Mouse (Mus musculus) megakaryocyte, embryonic 14.5 days (primary cell): ENCODE results near the gene Popdc2. TPM values are rescaled to one million over a fixed set of nuclear protein-coding genes. Genes with fewer than 3 reads are reported as not detected.

Experiments used
- H3K27me3 ChIP-seq: replicated peaks from 2 replicates; pipeline ENCODE3; 2012; ENCODE audit warnings: inconsistent platforms
- H3K36me3 ChIP-seq: replicated peaks from 2 replicates; pipeline ENCODE3; 2012; ENCODE audit warnings: low read length, inconsistent platforms, mixed read lengths
- H3K4me1 ChIP-seq: 2 replicates; pipeline ENCODE4 v1.6.1; 2012; ENCODE audit warnings: inconsistent platforms
- H3K4me3 ChIP-seq: replicated peaks from 2 replicates; pipeline ENCODE3; 2012; ENCODE audit warnings: moderate library complexity, mild to moderate bottlenecking, inconsistent platforms
- H3K9me3 ChIP-seq: 2 replicates; pipeline ENCODE4 v1.6.1; 2012; ENCODE audit warnings: inconsistent platforms
- FLI1 ChIP-seq: IDR thresholded peaks from 2 replicates; pipeline ENCODE4 v1.6.1; 2012; ENCODE audit warnings: low read length, inconsistent platforms, mixed read lengths
- GATA1 ChIP-seq: IDR thresholded peaks from 3 replicates; pipeline ENCODE4 v1.6.1; 2012; ENCODE audit warnings: mixed read lengths, low read length, inconsistent platforms, borderline replicate concordance
- polyA plus RNA-seq: library from polyadenylated mRNA; stranded (reverse); fragments of >175 nt; gene quantifications from 2 replicates; pipeline ENCODE4 v1.2.3, GENCODE M21; 2012; ENCODE audit warnings: low replicate concordance; ENCODE audit not compliant: insufficient read depth

The Popdc2 gene
- polyA plus RNA-seq, 1 experiment: 2.8 TPM

- no peak for TF ChIP-seq GATA1
- no peak for TF ChIP-seq FLI1
- Histone ChIP-seq H3K27me3 (no peaks in the 10 kb centered on the region), H3K4me1 (peaks cover 81% of the 10 kb centered on the region), H3K36me3 (peaks cover 45% of the 10 kb centered on the region), H3K4me3 (peak overlapping the region; percentile 91), H3K9me3 (no peaks in the 10 kb centered on the region)
Measured at GRCm38 (mm10) chr16:38366231-38366630, 4.2 kb downstream of the Popdc2 start.

GRCm38 (mm10) chr16:38368336-38368735, 6.3 kb downstream of the Popdc2 start:
- peaks cover 35% of the 10 kb centered on the region for H3K36me3 ChIP-seq
- peaks cover 83% of the 10 kb centered on the region for H3K4me1 ChIP-seq
- TF ChIP-seq FLI1 (no peak), GATA1 (0 out of 3 replicates have a peak, but pooled peaks have one; percentile 16)

DNA sequence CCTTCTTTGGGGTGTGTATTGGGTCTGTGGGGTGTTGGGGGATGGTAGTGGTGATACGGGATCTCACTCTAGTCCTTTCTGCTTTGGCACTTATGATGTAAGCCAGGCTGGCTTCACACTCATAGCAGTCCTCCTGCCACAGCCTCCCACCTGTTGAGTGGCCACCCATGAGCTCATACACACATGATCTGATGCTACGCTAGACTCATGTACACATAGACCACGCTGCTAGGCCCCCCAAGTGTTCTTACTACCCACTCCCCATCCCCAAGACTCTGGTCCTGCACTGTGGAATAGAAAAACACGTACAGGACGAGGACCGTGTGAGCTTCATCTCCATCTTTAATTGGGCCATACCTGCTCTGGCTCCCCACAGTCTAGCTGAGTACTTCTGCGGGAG, 7.0 kb downstream of the Popdc2 start:
- Histone ChIP-seq H3K27me3 (no peaks in the 10 kb centered on the region), H3K4me1 (peaks cover 83% of the 10 kb centered on the region), H3K9me3 (no peaks in the 10 kb centered on the region), H3K36me3 (peaks cover 28% of the 10 kb centered on the region), H3K4me3 (peak overlapping the region; percentile 29)
- TF ChIP-seq FLI1: no peak
- no peak for TF ChIP-seq GATA1

More at GRCm38 (mm10) chr16:38368336-38368735, 6.3 kb downstream of the Popdc2 start:
- no peaks in the 10 kb centered on the region for H3K9me3 ChIP-seq
- peak overlapping the region; percentile 83 for H3K4me3 ChIP-seq
- no peaks in the 10 kb centered on the region for H3K27me3 ChIP-seq

DNA sequence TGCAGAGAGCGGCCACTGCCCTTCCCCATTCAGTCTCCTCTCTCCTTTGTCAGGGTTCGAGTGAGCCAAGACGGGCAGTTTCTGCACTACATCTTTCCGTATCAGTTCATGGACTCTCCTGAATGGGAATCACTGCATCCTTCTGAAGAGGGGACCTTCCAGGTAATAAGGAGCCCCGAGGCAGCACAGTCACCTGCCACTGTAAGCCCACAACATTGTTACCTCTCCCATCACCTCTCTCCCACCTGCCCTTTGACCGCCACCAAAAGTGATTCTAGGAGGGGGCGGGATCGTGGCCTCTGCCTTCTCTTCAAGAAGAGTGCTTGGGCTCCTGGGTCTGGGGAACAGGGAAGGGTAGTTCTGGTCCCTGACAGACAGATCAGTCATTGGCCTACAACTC, 7.4 kb downstream of the Popdc2 start:
- no peaks in the 10 kb centered on the region for H3K9me3 ChIP-seq
- no peak overlapping the region for H3K4me3 ChIP-seq
- TF ChIP-seq FLI1 (no peak), GATA1 (no peak)
- peaks cover 24% of the 10 kb centered on the region for H3K36me3 ChIP-seq
- peaks cover 83% of the 10 kb centered on the region for H3K4me1 ChIP-seq
- H3K27me3 ChIP-seq: no peaks in the 10 kb centered on the region

DNA sequence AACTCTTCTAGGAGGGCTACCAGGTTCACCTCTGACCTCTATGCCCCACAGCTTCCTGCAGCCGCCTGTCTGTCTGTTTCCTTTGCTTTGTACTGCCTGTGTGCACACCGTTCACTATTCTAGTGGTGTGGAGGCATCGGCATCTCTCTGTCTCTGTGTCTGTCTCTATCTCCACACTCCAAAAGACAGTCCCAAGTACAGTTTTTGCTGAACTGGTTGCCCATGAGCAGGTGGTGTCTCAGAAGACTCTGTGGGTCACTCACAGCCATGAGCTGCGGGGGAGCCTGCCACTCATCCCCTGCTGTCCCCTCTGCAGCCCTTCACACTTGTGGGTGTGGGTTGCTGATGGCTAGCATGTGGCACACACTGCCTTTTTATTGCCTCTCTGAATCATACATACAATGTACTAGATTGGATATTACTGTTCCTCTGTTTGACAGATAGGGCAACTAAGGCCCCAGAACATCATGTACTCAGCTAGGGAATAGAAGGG, 8.0 kb downstream of the Popdc2 start:
- Histone ChIP-seq H3K4me1 (peaks cover 83% of the 10 kb centered on the region), H3K9me3 (no peaks in the 10 kb centered on the region), H3K4me3 (peak overlapping the region; percentile 24), H3K27me3 (no peaks in the 10 kb centered on the region), H3K36me3 (peaks cover 18% of the 10 kb centered on the region)
- TF ChIP-seq FLI1 (no peak), GATA1 (no peak)

DNA sequence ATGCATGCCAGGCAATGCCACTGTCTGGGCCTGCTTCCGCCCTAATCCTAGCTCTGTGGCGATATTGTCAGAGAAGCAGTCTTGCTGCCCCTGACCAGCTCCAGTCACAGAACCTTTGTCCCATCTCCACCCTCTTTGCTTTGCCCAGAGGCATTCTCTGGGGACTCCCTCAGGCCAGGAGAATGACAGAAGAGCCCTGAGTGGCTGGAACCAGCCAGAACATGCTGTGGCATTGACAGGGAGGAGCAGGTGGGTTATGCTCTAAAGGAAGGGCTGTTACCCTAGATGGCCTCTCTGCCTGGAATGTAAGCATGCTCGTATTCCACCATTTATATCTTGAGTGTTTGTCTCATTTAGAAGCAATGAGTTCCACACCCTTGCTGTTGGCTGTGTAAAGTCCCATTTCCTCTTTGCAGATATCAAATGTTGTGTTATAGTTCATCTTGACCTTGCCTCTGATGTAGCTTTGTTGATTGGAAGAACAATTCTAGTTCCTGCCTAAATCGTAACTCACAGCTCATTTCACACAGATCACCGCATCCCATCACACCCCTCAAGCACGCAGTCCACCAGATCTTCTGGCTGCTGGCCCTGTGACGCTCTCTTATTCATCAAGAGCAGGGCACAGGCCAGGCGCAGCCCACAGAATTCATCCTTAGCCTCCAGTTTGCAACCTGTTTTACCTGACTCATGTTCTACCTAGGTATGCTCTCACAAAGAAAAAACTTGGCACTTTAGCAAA, 8.8 kb downstream of the Popdc2 start:
- Histone ChIP-seq H3K27me3 (no peaks in the 10 kb centered on the region), H3K4me3 (peak overlapping the region; percentile 29), H3K36me3 (peaks cover 10% of the 10 kb centered on the region), H3K4me1 (peaks cover 83% of the 10 kb centered on the region), H3K9me3 (no peaks in the 10 kb centered on the region)
- TF ChIP-seq FLI1: no peak
- no peak for TF ChIP-seq GATA1

DNA sequence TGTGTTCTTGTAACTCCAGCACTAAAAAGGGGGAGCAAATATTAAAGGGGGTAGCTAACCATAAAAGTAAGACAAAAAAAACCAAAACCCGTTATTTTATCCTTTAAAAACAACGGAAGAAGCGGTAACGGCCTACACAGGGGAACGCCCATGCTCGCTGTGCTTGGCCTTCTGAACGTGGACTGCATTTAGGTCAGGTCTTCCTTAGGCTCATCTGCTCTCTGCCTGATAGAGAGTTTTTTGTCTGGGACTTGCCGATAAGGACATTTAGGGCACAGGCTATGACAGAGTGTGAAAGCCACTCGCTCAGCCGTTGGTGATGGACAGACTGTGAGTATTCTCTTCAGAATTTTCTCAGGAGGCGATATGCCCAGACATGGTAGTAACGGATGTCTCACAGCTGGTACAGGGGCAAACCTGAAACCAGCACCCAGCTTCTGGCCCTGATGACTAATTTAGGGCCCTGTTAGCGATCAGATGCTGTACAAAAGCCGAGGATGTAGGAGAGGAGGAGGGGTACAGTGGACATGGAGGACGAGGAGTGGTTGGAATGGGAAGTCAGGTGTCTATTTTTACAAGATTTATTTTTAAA, 9.8 kb downstream of the Popdc2 start:
- Histone ChIP-seq H3K4me3 (peak overlapping the region; percentile 81), H3K4me1 (peaks cover 86% of the 10 kb centered on the region), H3K36me3 (peaks cover 4% of the 10 kb centered on the region), H3K9me3 (no peaks in the 10 kb centered on the region), H3K27me3 (no peaks in the 10 kb centered on the region)
- no peak for TF ChIP-seq FLI1
- TF ChIP-seq GATA1: no peak

GRCm38 (mm10) chr16:38372876-38373275, 10.9 kb downstream of the Popdc2 start:
- H3K27me3 ChIP-seq: no peaks in the 10 kb centered on the region
- H3K4me1 ChIP-seq: peaks cover 97% of the 10 kb centered on the region
- H3K36me3 ChIP-seq: peaks cover 8% of the 10 kb centered on the region
- H3K4me3 ChIP-seq: peak overlapping the region; percentile 14
- no peaks in the 10 kb centered on the region for H3K9me3 ChIP-seq
- no peak for TF ChIP-seq FLI1
- TF ChIP-seq GATA1: no peak

DNA sequence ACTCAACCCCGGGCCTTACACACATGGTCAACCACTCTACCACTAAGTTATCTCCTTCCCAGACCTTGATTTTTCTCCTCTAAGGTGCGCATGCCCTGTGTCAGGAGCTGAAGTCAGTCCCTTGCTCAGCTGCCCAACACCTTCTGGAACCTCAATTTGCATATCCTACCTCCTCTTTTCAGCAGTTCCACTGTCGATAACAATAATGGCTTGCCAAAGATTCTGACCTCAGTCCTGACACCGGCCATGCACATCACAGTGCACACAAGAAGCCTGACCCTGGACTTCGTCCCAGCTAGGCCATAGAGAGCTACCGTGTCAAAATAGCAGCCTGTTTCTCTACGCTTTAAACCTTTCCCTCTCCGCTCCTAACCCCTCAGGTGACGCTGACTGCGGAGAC, 11.4 kb downstream of the Popdc2 start:
- H3K4me1 ChIP-seq: peaks cover 96% of the 10 kb centered on the region

GRCm38 (mm10) chr16:38373941-38374340, 11.9 kb downstream of the Popdc2 start:
- Histone ChIP-seq H3K27me3 (no peaks in the 10 kb centered on the region), H3K4me1 (peaks cover 96% of the 10 kb centered on the region)

More for the DNA sequence above, 11.4 kb downstream of the Popdc2 start:
- Histone ChIP-seq H3K27me3 (no peaks in the 10 kb centered on the region), H3K36me3 (peaks cover 9% of the 10 kb centered on the region), H3K4me3 (no peak overlapping the region), H3K9me3 (no peaks in the 10 kb centered on the region)
- TF ChIP-seq GATA1: no peak
- no peak for TF ChIP-seq FLI1

More at GRCm38 (mm10) chr16:38373941-38374340, 11.9 kb downstream of the Popdc2 start:
- Histone ChIP-seq H3K4me3 (no peak overlapping the region), H3K9me3 (no peaks in the 10 kb centered on the region), H3K36me3 (peaks cover 14% of the 10 kb centered on the region)
- TF ChIP-seq GATA1: no peak
- no peak for TF ChIP-seq FLI1
